Mouse (Mus musculus) left cerebral cortex, postnatal 14 days (tissue): ENCODE measurements at regions not wholly inside any gene's neighbourhood (a gene's known extent, or its start where the extent isn't known, plus 50 kb on each side); places are given as distances from the start of the nearest gene placed in this dataset.
"Not testable (repeated sequence)": the region's sequence is repeated elsewhere in the genome, so short reads cannot be mapped to it uniquely, and the experiment has no call there.

Experiments used
- DNase-seq, 2 experiments: peaks; one replicate each; pipeline ENCODE4 v3.0.0; 2021 to 2022; ENCODE audit warnings: low spot score in 2 of 2, mixed read lengths in 1 of 2
- intact Hi-C: fragments of 180-260 bp; cut with DNase I; formaldehyde crosslinking; loops from one replicate; pipeline ENCODE4 v1.15.1; 2025

GRCm38 (mm10) chr10:117459651-117460365, 80.0 kb upstream of the Cpsf6 start:
- intact Hi-C loops = no loop called here
- peak in 1 of 2 experiments; percentile 12 for DNase-seq

- intact Hi-C loops = no loop called here
- no peak for DNase-seq
Measured at GRCm38 (mm10) chr10:117459041-117459475, 79.2 kb upstream of the Cpsf6 start.

- intact Hi-C loops = no loop called here
- DNase-seq = no peak
Measured at GRCm38 (mm10) chr10:117458271-117459040, 78.6 kb upstream of the Cpsf6 start.

GRCm38 (mm10) chr10:117457701-117457950, 77.8 kb upstream of the Cpsf6 start:
- intact Hi-C loops = no loop called here
- DNase-seq = no peak

GRCm38 (mm10) chr10:117456904-117457700, 77.3 kb upstream of the Cpsf6 start:
- intact Hi-C loops = no loop called here
- no peak for DNase-seq

- intact Hi-C loops = no loop called here
- no peak for DNase-seq
Measured at GRCm38 (mm10) chr10:117456427-117456826, 76.6 kb upstream of the Cpsf6 start.

- DNase-seq = peak; percentile 44 to 58
- intact Hi-C loops = loop anchor here (1.0 kb wide), 1 partner anchor 222 kb away; no protein-coding TSS in a partner anchor
Measured at GRCm38 (mm10) chr10:117455595-117456302, 75.9 kb upstream of the Cpsf6 start.

- intact Hi-C loops = loop anchor here (1.0 kb wide), 1 partner anchor 222 kb away; no protein-coding TSS in a partner anchor
- no peak for DNase-seq
Measured at GRCm38 (mm10) chr10:117454711-117455591, 75.1 kb upstream of the Cpsf6 start.

GRCm38 (mm10) chr10:117454171-117454500, 74.3 kb upstream of the Cpsf6 start:
- DNase-seq = no peak
- intact Hi-C loops = no loop called here

GRCm38 (mm10) chr10:117453406-117454170, 73.8 kb upstream of the Cpsf6 start:
- intact Hi-C loops = no loop called here
- DNase-seq = no peak

- intact Hi-C loops = no loop called here
- peak in 1 of 2 experiments; percentile 19 for DNase-seq
Measured at GRCm38 (mm10) chr10:117452190-117452950, 72.6 kb upstream of the Cpsf6 start.

- intact Hi-C loops = no loop called here
- no peak for DNase-seq
Measured at GRCm38 (mm10) chr10:117451396-117452185, 71.8 kb upstream of the Cpsf6 start.

- intact Hi-C loops = no loop called here
- DNase-seq = no peak
Measured at GRCm38 (mm10) chr10:117450631-117451030, 70.8 kb upstream of the Cpsf6 start.

GRCm38 (mm10) chr10:117450240-117450569, 70.4 kb upstream of the Cpsf6 start:
- DNase-seq = no peak

GRCm38 (mm10) chr10:117449416-117450239, 69.8 kb upstream of the Cpsf6 start:
- DNase-seq = no peak
- intact Hi-C loops = no loop called here

More at GRCm38 (mm10) chr10:117450240-117450569, 70.4 kb upstream of the Cpsf6 start:
- intact Hi-C loops = no loop called here

- intact Hi-C loops, DNase-seq: not testable (repeated sequence)
Measured at GRCm38 (mm10) chr10:117448783-117449182, 69.0 kb upstream of the Cpsf6 start.
